Mouse (Mus musculus): ENCODE measurements around the gene Gnptab. TPM values are rescaled to one million over a fixed set of nuclear protein-coding genes. Genes with fewer than 3 reads are reported as not detected.

Gene Gnptab
- 18.1 and 20.0 TPM in 2 replicates for polyA plus RNA-seq (2014; fragmentation: Nextera tagmentation; extraction: Ambion mirVana)

GRCm38 (mm10) chr10:88379013-88379885 lies at the start of gene Gnptab, which contains the start of gene Dram1:
TSS of gene Gnptab (plus strand) at chr10:88379132.
TSS of gene Dram1 (minus strand) at chr10:88379080.
- H3K4me3 ChIP-seq (replicated peaks; ENCODE audit: low read depth, low read length): peak within 1 kb of the TSS; percentile 78
- H3K9ac ChIP-seq (replicated peaks; ENCODE audit: low read length): peak within 1 kb of the TSS; percentile 82
- DNase-seq (peak; percentile 93), ATAC-seq (ENCODE audit: low FRiP score, low TSS enrichment) (peak; percentile 89)
- H3K4me2 ChIP-seq (ENCODE audit: low read length): peak within 1 kb of the TSS; percentile 76
- H3K4me1 ChIP-seq (ENCODE audit: control insufficient read depth, insufficient read depth, low read length): peaks cover 15% of the 10 kb centered on the region; the same call in 1 of the 2 replicates
- no peaks in the 10 kb centered on the region for H3K27me3 ChIP-seq (ENCODE audit: control insufficient read depth, insufficient read depth, low read length)
- no peaks in the 10 kb centered on the region for H3K9me3 ChIP-seq (ENCODE audit: control insufficient read depth, low read length)
- no peaks in the 10 kb centered on the region for H3K36me3 ChIP-seq (ENCODE audit: control insufficient read depth, insufficient read depth, low read length)
- under 1% methylated on average over 87 of the region's 87 CpGs for whole genome bisulfite sequencing
- H3K27ac ChIP-seq (replicated peaks; ENCODE audit: low read depth, low read length): peak within 1 kb of the TSS; percentile 83

- Histone ChIP-seq H3K4me2 (ENCODE audit: low read length) (no peak overlapping the region), H3K9ac (replicated peaks; ENCODE audit: low read length) (no peak overlapping the region), H3K4me3 (replicated peaks; ENCODE audit: low read depth, low read length) (no peak overlapping the region), H3K27me3 (ENCODE audit: control insufficient read depth, insufficient read depth, low read length) (no peaks in the 10 kb centered on the region), H3K9me3 (ENCODE audit: control insufficient read depth, low read length) (no peaks in the 10 kb centered on the region), H3K27ac (replicated peaks; ENCODE audit: low read depth, low read length) (no peak overlapping the region), H3K4me1 (ENCODE audit: control insufficient read depth, insufficient read depth, low read length) (no peaks in the 10 kb centered on the region), H3K36me3 (ENCODE audit: control insufficient read depth, insufficient read depth, low read length) (no peaks in the 10 kb centered on the region)
- WGBS: 37% methylated on average over 5 of the region's 5 CpGs
- DNase-seq (peak; percentile 72), ATAC-seq (ENCODE audit: low FRiP score, low TSS enrichment) (no peak)
Measured at GRCm38 (mm10) chr10:88330695-88331094, 48.2 kb upstream of the Gnptab start.

GRCm38 (mm10) chr10:88340660-88341059 lies 38.3 kb upstream of the Gnptab start:
- H3K4me1 ChIP-seq (ENCODE audit: control insufficient read depth, insufficient read depth, low read length): no peaks in the 10 kb centered on the region
- no peak for ATAC-seq (ENCODE audit: low FRiP score, low TSS enrichment)
- H3K9me3 ChIP-seq (ENCODE audit: control insufficient read depth, low read length): no peaks in the 10 kb centered on the region
- WGBS: 93% methylated on average over 9 of the region's 9 CpGs
- no peak overlapping the region for H3K4me3 ChIP-seq (replicated peaks; ENCODE audit: low read depth, low read length)
- DNase-seq: no peak
- H3K36me3 ChIP-seq (ENCODE audit: control insufficient read depth, insufficient read depth, low read length): no peaks in the 10 kb centered on the region
- H3K4me2 ChIP-seq (ENCODE audit: low read length): no peak overlapping the region
- H3K27ac ChIP-seq (replicated peaks; ENCODE audit: low read depth, low read length): no peak overlapping the region
- H3K9ac ChIP-seq (replicated peaks; ENCODE audit: low read length): no peak overlapping the region
- no peaks in the 10 kb centered on the region for H3K27me3 ChIP-seq (ENCODE audit: control insufficient read depth, insufficient read depth, low read length)

- DNase-seq (no peak), ATAC-seq (ENCODE audit: low FRiP score, low TSS enrichment) (no peak)
- no peak overlapping the region for H3K9ac ChIP-seq (replicated peaks; ENCODE audit: low read length)
- no peaks in the 10 kb centered on the region for H3K36me3 ChIP-seq (ENCODE audit: control insufficient read depth, insufficient read depth, low read length)
- H3K27ac ChIP-seq (replicated peaks; ENCODE audit: low read depth, low read length): no peak overlapping the region
- no peaks in the 10 kb centered on the region for H3K27me3 ChIP-seq (ENCODE audit: control insufficient read depth, insufficient read depth, low read length)
- no peaks in the 10 kb centered on the region for H3K9me3 ChIP-seq (ENCODE audit: control insufficient read depth, low read length)
- H3K4me2 ChIP-seq (ENCODE audit: low read length): no peak overlapping the region
- H3K4me1 ChIP-seq (ENCODE audit: control insufficient read depth, insufficient read depth, low read length): no peaks in the 10 kb centered on the region
- WGBS: 92% methylated on average over 6 of the region's 6 CpGs
- no peak overlapping the region for H3K4me3 ChIP-seq (replicated peaks; ENCODE audit: low read depth, low read length)
Measured at GRCm38 (mm10) chr10:88341368-88341767, 37.6 kb upstream of the Gnptab start.

GRCm38 (mm10) chr10:88345899-88346401 lies 33.0 kb upstream of the Gnptab start:
- Histone ChIP-seq H3K9me3 (ENCODE audit: control insufficient read depth, low read length) (no peaks in the 10 kb centered on the region), H3K27me3 (ENCODE audit: control insufficient read depth, insufficient read depth, low read length) (no peaks in the 10 kb centered on the region), H3K36me3 (ENCODE audit: control insufficient read depth, insufficient read depth, low read length) (no peaks in the 10 kb centered on the region), H3K9ac (replicated peaks; ENCODE audit: low read length) (no peak overlapping the region), H3K4me3 (replicated peaks; ENCODE audit: low read depth, low read length) (no peak overlapping the region), H3K27ac (replicated peaks; ENCODE audit: low read depth, low read length) (no peak overlapping the region), H3K4me2 (ENCODE audit: low read length) (no peak overlapping the region), H3K4me1 (ENCODE audit: control insufficient read depth, insufficient read depth, low read length) (no peaks in the 10 kb centered on the region)
- 56% methylated on average over 11 of the region's 11 CpGs for WGBS
- DNase-seq (no peak), ATAC-seq (ENCODE audit: low FRiP score, low TSS enrichment) (no peak)

GRCm38 (mm10) chr10:88346454-88347245 lies 32.3 kb upstream of the Gnptab start:
- Histone ChIP-seq H3K27ac (replicated peaks; ENCODE audit: low read depth, low read length) (no peak overlapping the region), H3K27me3 (ENCODE audit: control insufficient read depth, insufficient read depth, low read length) (no peaks in the 10 kb centered on the region), H3K4me3 (replicated peaks; ENCODE audit: low read depth, low read length) (no peak overlapping the region), H3K4me2 (ENCODE audit: low read length) (no peak overlapping the region), H3K9ac (replicated peaks; ENCODE audit: low read length) (no peak overlapping the region), H3K4me1 (ENCODE audit: control insufficient read depth, insufficient read depth, low read length) (no peaks in the 10 kb centered on the region), H3K36me3 (ENCODE audit: control insufficient read depth, insufficient read depth, low read length) (no peaks in the 10 kb centered on the region), H3K9me3 (ENCODE audit: control insufficient read depth, low read length) (no peaks in the 10 kb centered on the region)
- ATAC-seq (ENCODE audit: low FRiP score, low TSS enrichment): no peak
- DNase-seq: no peak
- WGBS: 79% methylated on average over 12 of the region's 12 CpGs

GRCm38 (mm10) chr10:88349800-88350199 lies 29.1 kb upstream of the Gnptab start:
- H3K9me3 ChIP-seq (ENCODE audit: control insufficient read depth, low read length): no peaks in the 10 kb centered on the region
- DNase-seq (peak; percentile 21), ATAC-seq (ENCODE audit: low FRiP score, low TSS enrichment) (no peak)
- no peak overlapping the region for H3K9ac ChIP-seq (replicated peaks; ENCODE audit: low read length)
- H3K4me3 ChIP-seq (replicated peaks; ENCODE audit: low read depth, low read length): no peak overlapping the region
- 5% methylated on average over 8 of the region's 8 CpGs for WGBS
- no peaks in the 10 kb centered on the region for H3K4me1 ChIP-seq (ENCODE audit: control insufficient read depth, insufficient read depth, low read length)
- no peaks in the 10 kb centered on the region for H3K27me3 ChIP-seq (ENCODE audit: control insufficient read depth, insufficient read depth, low read length)
- H3K36me3 ChIP-seq (ENCODE audit: control insufficient read depth, insufficient read depth, low read length): no peaks in the 10 kb centered on the region
- H3K27ac ChIP-seq (replicated peaks; ENCODE audit: low read depth, low read length): no peak overlapping the region
- no peak overlapping the region for H3K4me2 ChIP-seq (ENCODE audit: low read length)

- no peak for DNase-seq
- H3K9me3 ChIP-seq (ENCODE audit: control insufficient read depth, low read length): no peaks in the 10 kb centered on the region
- H3K4me1 ChIP-seq (ENCODE audit: control insufficient read depth, insufficient read depth, low read length): no peaks in the 10 kb centered on the region
- no peaks in the 10 kb centered on the region for H3K27me3 ChIP-seq (ENCODE audit: control insufficient read depth, insufficient read depth, low read length)
- H3K27ac ChIP-seq (replicated peaks; ENCODE audit: low read depth, low read length): no peak overlapping the region
- no peaks in the 10 kb centered on the region for H3K36me3 ChIP-seq (ENCODE audit: control insufficient read depth, insufficient read depth, low read length)
- H3K9ac ChIP-seq (replicated peaks; ENCODE audit: low read length): no peak overlapping the region
- WGBS: 59% methylated on average over 2 of the region's 2 CpGs
- H3K4me3 ChIP-seq (replicated peaks; ENCODE audit: low read depth, low read length): no peak overlapping the region
- no peak for ATAC-seq (ENCODE audit: low FRiP score, low TSS enrichment)
- H3K4me2 ChIP-seq (ENCODE audit: low read length): no peak overlapping the region
Measured at GRCm38 (mm10) chr10:88350687-88351086, 28.2 kb upstream of the Gnptab start.

Measured in midbrain, embryonic 14.5 days (tissue).